Mouse (Mus musculus) neural tube, embryonic 15.5 days (tissue): ENCODE measurements around the gene Adamts9. TPM values are rescaled to one million over a fixed set of nuclear protein-coding genes. Genes with fewer than 3 reads are reported as not detected.

Experiments used
- ATAC-seq: fragments of 200-750 bp; cut with Nextera tagmentation; 2 replicates; pipeline ENCODE4 v1.8.0; 2017; ENCODE audit warnings: mild to moderate bottlenecking, moderate TSS enrichment, moderate library complexity; ENCODE audit not compliant: low FRiP score
- H3K27ac ChIP-seq: fragments of 300-500 bp; sonication (generic); replicated peaks from 2 replicates; pipeline ENCODE4 v1.5.1; 2015; ENCODE audit warnings: mild to moderate bottlenecking, inconsistent platforms
- H3K27me3 ChIP-seq: fragments of 300-500 bp; sonication (generic); replicated peaks from 2 replicates; pipeline ENCODE4 v1.6.1; 2015; ENCODE audit warnings: inconsistent platforms
- H3K36me3 ChIP-seq: fragments of 300-500 bp; sonication (generic); 2 replicates; pipeline ENCODE4 v1.6.1; 2015; ENCODE audit warnings: inconsistent platforms
- H3K4me1 ChIP-seq: fragments of 300-500 bp; sonication (generic); 2 replicates; pipeline ENCODE4 v1.6.1; 2015; ENCODE audit warnings: inconsistent platforms
- H3K4me2 ChIP-seq: fragments of 300-500 bp; sonication (generic); 2 replicates; pipeline ENCODE4 v1.6.1; 2015; ENCODE audit warnings: inconsistent platforms, mild to moderate bottlenecking, moderate library complexity
- H3K4me3 ChIP-seq: fragments of 300-500 bp; sonication (generic); replicated peaks from 2 replicates; pipeline ENCODE4 v1.5.1; 2015; ENCODE audit warnings: mild to moderate bottlenecking, inconsistent platforms
- H3K9ac ChIP-seq: fragments of 300-500 bp; sonication (generic); replicated peaks from 2 replicates; pipeline ENCODE4 v1.6.1; 2015; ENCODE audit warnings: mild to moderate bottlenecking, inconsistent platforms
- H3K9me3 ChIP-seq: fragments of 300-500 bp; sonication (generic); replicated peaks from 2 replicates; pipeline ENCODE4 v1.6.1; 2016; ENCODE audit warnings: inconsistent platforms
- whole genome bisulfite sequencing: fragments of 180-500 bp; shearing (Covaris S2); methylation state at CpG from one replicate; pipeline ENCODE4 v1.1.7; 2015; ENCODE audit warnings: mixed read lengths; 5-methylcytosine and 5-hydroxymethylcytosine counted together
- polyA plus RNA-seq: library from polyadenylated mRNA; unstranded; fragments of >200 nt; fragmentation: Nextera tagmentation; extraction: Ambion mirVana; gene quantifications from 2 replicates; pipeline ENCODE4 v1.2.1, GENCODE M21; 2015

The Adamts9 gene
- polyA plus RNA-seq, 1 experiment from 2014 or later, result 2.1 TPM

GRCm38 (mm10) chr6:92877236-92877635 lies 66.1 kb downstream of the Adamts9 start:
- Histone ChIP-seq H3K9ac (no peak overlapping the region), H3K27me3 (no peaks in the 10 kb centered on the region), H3K36me3 (no peaks in the 10 kb centered on the region), H3K4me3 (no peak overlapping the region), H3K27ac (no peak overlapping the region), H3K4me2 (no peak overlapping the region), H3K4me1 (0 out of 2 replicates have a peak, but pooled peaks cover 2% of the 10 kb centered on the region), H3K9me3 (no peaks in the 10 kb centered on the region)
- no peak for ATAC-seq
- 95% methylated on average over 4 of the region's 4 CpGs for WGBS

- Histone ChIP-seq H3K9ac (no peak overlapping the region), H3K4me2 (no peak overlapping the region), H3K4me3 (no peak overlapping the region), H3K36me3 (no peaks in the 10 kb centered on the region), H3K9me3 (no peaks in the 10 kb centered on the region), H3K27ac (no peak overlapping the region), H3K27me3 (no peaks in the 10 kb centered on the region), H3K4me1 (0 out of 2 replicates have a peak, but pooled peaks cover 2% of the 10 kb centered on the region)
- 83% methylated on average over 5 of the region's 5 CpGs for WGBS
- no peak for ATAC-seq
Observed at GRCm38 (mm10) chr6:92876121-92876520, 67.2 kb downstream of the Adamts9 start.

DNA sequence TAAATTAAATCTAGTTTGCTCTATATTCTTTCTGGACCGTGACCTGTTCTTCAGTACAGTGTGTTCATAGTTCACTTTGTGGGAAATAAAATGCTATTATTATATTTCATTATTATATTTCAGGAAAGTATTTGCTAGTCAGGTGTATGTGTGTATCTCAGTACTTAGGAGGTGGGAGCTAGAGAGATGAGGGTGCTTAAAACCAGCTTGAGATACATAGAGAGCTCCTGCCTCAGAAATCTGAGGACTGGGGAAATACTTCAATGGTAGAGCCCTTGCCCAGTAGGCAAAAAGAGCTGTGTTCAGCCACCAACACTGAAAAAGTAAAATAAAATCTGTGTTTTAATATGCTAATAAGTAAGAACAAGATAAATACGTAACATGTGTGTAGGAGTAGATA lies 68.0 kb downstream of the Adamts9 start:
- Histone ChIP-seq H3K9ac (no peak overlapping the region), H3K27ac (no peak overlapping the region), H3K4me1 (0 out of 2 replicates have a peak, but pooled peaks cover 2% of the 10 kb centered on the region), H3K36me3 (no peaks in the 10 kb centered on the region), H3K9me3 (no peaks in the 10 kb centered on the region), H3K4me3 (no peak overlapping the region), H3K27me3 (no peaks in the 10 kb centered on the region), H3K4me2 (no peak overlapping the region)
- WGBS, result 90% methylated on average over 2 of the region's 2 CpGs
- ATAC-seq, result no peak

DNA sequence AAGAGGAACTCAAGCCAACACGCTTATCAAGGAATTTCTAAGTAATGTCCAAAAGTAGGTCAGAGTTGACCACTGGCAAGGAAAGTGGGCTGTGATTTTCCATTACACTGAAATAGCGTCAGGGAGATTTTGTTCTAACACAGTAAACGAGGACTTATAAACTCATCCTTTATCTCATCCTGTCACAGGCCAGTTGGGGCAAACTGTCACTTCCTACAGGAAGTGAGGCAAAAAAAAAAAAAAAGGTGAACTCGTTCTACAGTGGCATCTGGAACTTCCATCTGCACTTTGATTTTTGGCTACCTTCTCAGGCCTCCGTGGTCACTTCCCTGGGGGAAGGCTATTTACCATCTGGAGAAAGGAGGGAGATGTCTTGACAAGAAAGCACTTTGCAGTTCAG lies 68.4 kb downstream of the Adamts9 start:
- Histone ChIP-seq H3K9me3 (no peaks in the 10 kb centered on the region), H3K4me3 (no peak overlapping the region), H3K27ac (no peak overlapping the region), H3K27me3 (no peaks in the 10 kb centered on the region), H3K36me3 (no peaks in the 10 kb centered on the region), H3K4me2 (no peak overlapping the region), H3K4me1 (peaks cover 3% of the 10 kb centered on the region; the same call in 1 of the 2 replicates), H3K9ac (no peak overlapping the region)
- 76% methylated on average over 5 of the region's 5 CpGs for WGBS
- ATAC-seq, result no peak

DNA sequence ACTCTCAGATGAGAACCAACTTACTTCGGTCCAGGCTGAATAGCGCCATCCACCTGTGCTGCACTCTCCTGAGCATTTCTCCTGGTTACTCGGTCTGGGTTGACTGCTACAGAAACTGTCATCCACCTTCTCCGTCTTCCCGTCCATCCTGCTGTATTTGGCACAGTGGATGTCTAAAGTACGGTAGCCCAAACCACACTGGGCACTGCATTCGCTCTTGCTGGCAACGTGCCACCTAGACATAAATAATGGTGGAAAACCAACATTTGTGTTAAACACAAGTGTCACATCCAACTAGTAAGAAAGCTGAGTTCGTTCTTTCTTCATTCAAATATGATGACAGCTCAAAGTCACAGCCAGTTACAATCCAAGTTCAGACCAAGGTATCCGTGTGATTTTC lies 70.5 kb downstream of the Adamts9 start:
- Histone ChIP-seq H3K9ac (no peak overlapping the region), H3K4me1 (peaks cover 8% of the 10 kb centered on the region; the same call in 1 of the 2 replicates), H3K4me3 (no peak overlapping the region), H3K27me3 (no peaks in the 10 kb centered on the region), H3K4me2 (no peak overlapping the region), H3K27ac (no peak overlapping the region), H3K36me3 (no peaks in the 10 kb centered on the region), H3K9me3 (no peaks in the 10 kb centered on the region)
- WGBS, result 68% methylated on average over 10 of the region's 10 CpGs
- no peak for ATAC-seq

- Histone ChIP-seq H3K4me2 (no peak overlapping the region), H3K27me3 (no peaks in the 10 kb centered on the region), H3K9me3 (no peaks in the 10 kb centered on the region), H3K4me3 (no peak overlapping the region), H3K36me3 (no peaks in the 10 kb centered on the region), H3K9ac (no peak overlapping the region), H3K27ac (no peak overlapping the region), H3K4me1 (peaks cover 8% of the 10 kb centered on the region; the same call in 1 of the 2 replicates)
- 45% methylated on average over 4 of the region's 4 CpGs for WGBS
- no peak for ATAC-seq
Observed at GRCm38 (mm10) chr6:92871813-92872212, 71.5 kb downstream of the Adamts9 start.

- Histone ChIP-seq H3K4me1 (peaks cover 8% of the 10 kb centered on the region; the same call in 1 of the 2 replicates), H3K27ac (no peak overlapping the region), H3K9me3 (no peaks in the 10 kb centered on the region), H3K9ac (no peak overlapping the region), H3K4me3 (no peak overlapping the region), H3K27me3 (no peaks in the 10 kb centered on the region), H3K36me3 (no peaks in the 10 kb centered on the region), H3K4me2 (no peak overlapping the region)
- ATAC-seq, result no peak
- WGBS, result 54% methylated on average over 16 of the region's 16 CpGs
Observed at GRCm38 (mm10) chr6:92869582-92870219, 73.6 kb downstream of the Adamts9 start.

- Histone ChIP-seq H3K4me1 (peaks cover 8% of the 10 kb centered on the region; the same call in 1 of the 2 replicates), H3K27me3 (no peaks in the 10 kb centered on the region), H3K36me3 (no peaks in the 10 kb centered on the region), H3K9me3 (no peaks in the 10 kb centered on the region), H3K27ac (no peak within 1 kb of the TSS), H3K9ac (no peak within 1 kb of the TSS), H3K4me3 (no peak within 1 kb of the TSS), H3K4me2 (no peak within 1 kb of the TSS)
- no peak for ATAC-seq
- WGBS, result 62% methylated on average over 4 of the region's 4 CpGs
Observed at GRCm38 (mm10) chr6:92869089-92869581, 74.2 kb downstream of the Adamts9 start, which contains the start of gene Gm15737. Gene Gm15737 (plus strand): TSS chr6:92869357.

DNA sequence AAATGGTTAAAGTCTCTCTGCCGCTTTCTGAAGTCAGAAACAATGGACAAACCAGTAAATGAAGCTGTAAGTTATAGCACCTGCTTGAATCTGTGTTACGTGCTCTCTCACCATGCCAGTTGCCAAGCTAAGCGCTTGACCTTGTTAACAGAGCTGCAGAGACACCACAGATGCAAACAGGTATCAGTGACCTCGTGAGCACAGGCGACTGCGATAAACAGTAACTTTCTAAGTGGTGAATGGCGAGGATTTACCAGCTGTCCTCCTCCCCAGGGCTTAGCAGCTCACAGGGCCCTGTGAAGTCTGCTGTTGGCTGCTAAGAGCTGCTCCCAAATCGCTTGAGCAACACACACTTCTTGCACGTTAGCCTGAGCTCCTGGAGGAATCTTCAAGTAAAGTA lies 80.7 kb downstream of the Adamts9 start:
- WGBS, result 81% methylated on average over 9 of the region's 9 CpGs

DNA sequence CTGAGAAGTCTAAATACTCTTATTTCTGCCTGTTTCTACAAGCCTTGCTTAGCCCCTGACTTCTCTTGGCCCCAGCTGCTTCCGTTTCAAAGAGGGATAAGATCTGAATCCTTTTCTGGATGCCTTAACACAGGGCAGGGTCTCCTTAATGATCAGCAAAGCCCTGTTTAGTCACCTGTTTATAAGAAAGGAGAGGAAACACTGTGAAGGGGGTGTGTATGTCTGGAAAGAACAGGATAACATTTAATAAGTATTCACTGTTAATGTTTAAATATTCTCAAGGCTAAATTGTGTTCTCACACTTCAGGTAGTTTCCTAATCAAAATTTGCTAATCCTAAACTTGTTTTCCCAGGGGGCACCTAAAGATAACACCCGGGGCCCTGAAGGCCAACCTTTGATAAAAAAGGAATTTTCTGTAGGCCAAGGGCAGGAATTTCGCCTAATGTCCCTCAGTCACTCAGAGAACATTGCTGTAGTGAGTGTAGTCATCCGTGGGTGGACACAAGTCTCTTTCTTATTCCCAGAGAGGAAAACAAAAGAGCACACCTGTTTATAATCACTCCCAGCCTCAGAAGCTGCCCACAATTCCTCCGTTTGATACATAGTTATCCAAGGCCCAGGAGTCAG lies 82.9 kb downstream of the Adamts9 start:
- H3K9me3 ChIP-seq, result no peaks in the 10 kb centered on the region
- no peaks in the 10 kb centered on the region for H3K27me3 ChIP-seq
- H3K4me2 ChIP-seq, result no peak overlapping the region
- WGBS, result 83% methylated on average over 5 of the region's 5 CpGs
- no peak overlapping the region for H3K9ac ChIP-seq
- no peaks in the 10 kb centered on the region for H3K4me1 ChIP-seq
- no peaks in the 10 kb centered on the region for H3K36me3 ChIP-seq
- H3K4me3 ChIP-seq, result no peak overlapping the region
- ATAC-seq, result no peak
- H3K27ac ChIP-seq, result no peak overlapping the region

More for the DNA sequence above, 80.7 kb downstream of the Adamts9 start:
- no peaks in the 10 kb centered on the region for H3K27me3 ChIP-seq
- H3K9ac ChIP-seq, result no peak overlapping the region
- H3K4me3 ChIP-seq, result no peak overlapping the region
- no peak for ATAC-seq
- no peak overlapping the region for H3K27ac ChIP-seq
- H3K4me2 ChIP-seq, result no peak overlapping the region
- no peaks in the 10 kb centered on the region for H3K36me3 ChIP-seq
- no peaks in the 10 kb centered on the region for H3K4me1 ChIP-seq
- H3K9me3 ChIP-seq, result no peaks in the 10 kb centered on the region

- Histone ChIP-seq H3K4me2 (no peak overlapping the region), H3K4me3 (no peak overlapping the region), H3K9ac (no peak overlapping the region), H3K4me1 (no peaks in the 10 kb centered on the region), H3K27me3 (no peaks in the 10 kb centered on the region), H3K36me3 (no peaks in the 10 kb centered on the region), H3K9me3 (no peaks in the 10 kb centered on the region), H3K27ac (no peak overlapping the region)
- no peak for ATAC-seq
- WGBS, result 90% methylated on average over 12 of the region's 12 CpGs
Observed at GRCm38 (mm10) chr6:92858721-92859510, 84.4 kb downstream of the Adamts9 start.
